Mouse (Mus musculus) heart, embryonic 11.5 days (tissue): ENCODE results near the gene Gm5737. TPM values are rescaled to one million over a fixed set of nuclear protein-coding genes. Genes with fewer than 3 reads are reported as not detected.

Experiments used
- ATAC-seq: fragments of 200-750 bp; cut with Nextera tagmentation; replicated peaks from 2 replicates; pipeline ENCODE4 v1.8.0; 2017; ENCODE audit warnings: moderate library complexity; ENCODE audit not compliant: insufficient number of reproducible peaks, low FRiP score, low TSS enrichment
- H3K27ac ChIP-seq: fragments of 300-500 bp; sonication (generic); 2 replicates; pipeline ENCODE4 v1.5.1; 2014; ENCODE audit warnings: mild to moderate bottlenecking, low read depth, low read length
- H3K27me3 ChIP-seq: fragments of 300-500 bp; sonication (generic); 2 replicates; pipeline ENCODE4 v1.6.1; 2014; ENCODE audit warnings: mild to moderate bottlenecking, low read length, mixed read lengths; ENCODE audit not compliant: control insufficient read depth, insufficient read depth
- H3K36me3 ChIP-seq: fragments of 300-500 bp; sonication (generic); 2 replicates; pipeline ENCODE4 v1.6.1; 2014; ENCODE audit warnings: mild to moderate bottlenecking, low read length, moderate library complexity, mixed read lengths; ENCODE audit not compliant: control insufficient read depth, insufficient read depth
- H3K4me1 ChIP-seq: fragments of 300-500 bp; sonication (generic); 2 replicates; pipeline ENCODE4 v1.6.1; 2014; ENCODE audit warnings: low read length; ENCODE audit not compliant: control insufficient read depth, insufficient read depth
- H3K4me2 ChIP-seq: fragments of 300-500 bp; sonication (generic); 2 replicates; pipeline ENCODE4 v1.6.1; 2014; ENCODE audit warnings: mild to moderate bottlenecking, moderate library complexity
- H3K4me3 ChIP-seq: fragments of 300-500 bp; sonication (generic); 2 replicates; pipeline ENCODE4 v1.5.1; 2014; ENCODE audit warnings: low read depth, low read length
- H3K9ac ChIP-seq: fragments of 300-500 bp; sonication (generic); 2 replicates; pipeline ENCODE4 v1.6.1; 2014; ENCODE audit warnings: mild to moderate bottlenecking, low read depth, low read length, moderate library complexity
- H3K9me3 ChIP-seq: fragments of 300-500 bp; sonication (generic); replicated peaks from 2 replicates; pipeline ENCODE4 v1.6.1; 2016; ENCODE audit warnings: low read length; ENCODE audit not compliant: control insufficient read depth
- WGBS: fragments of 180-500 bp; shearing (Covaris S2); extraction: QIAGEN DNeasy Blood & Tissue Kit; methylation state at CpG from one replicate; pipeline ENCODE4 v1.1.7; 2014; ENCODE audit not compliant: insufficient replicate concordance; 5-methylcytosine and 5-hydroxymethylcytosine counted together
- polyA plus RNA-seq: library from polyadenylated mRNA; unstranded; fragments of >200 nt; fragmentation: Nextera tagmentation; extraction: Ambion mirVana; gene quantifications from 2 replicates; pipeline ENCODE4 v1.2.1, GENCODE M21; 2014

Gm5737 gene
- polyA plus RNA-seq, 1 experiment from 2014 or later, result not detected

DNA sequence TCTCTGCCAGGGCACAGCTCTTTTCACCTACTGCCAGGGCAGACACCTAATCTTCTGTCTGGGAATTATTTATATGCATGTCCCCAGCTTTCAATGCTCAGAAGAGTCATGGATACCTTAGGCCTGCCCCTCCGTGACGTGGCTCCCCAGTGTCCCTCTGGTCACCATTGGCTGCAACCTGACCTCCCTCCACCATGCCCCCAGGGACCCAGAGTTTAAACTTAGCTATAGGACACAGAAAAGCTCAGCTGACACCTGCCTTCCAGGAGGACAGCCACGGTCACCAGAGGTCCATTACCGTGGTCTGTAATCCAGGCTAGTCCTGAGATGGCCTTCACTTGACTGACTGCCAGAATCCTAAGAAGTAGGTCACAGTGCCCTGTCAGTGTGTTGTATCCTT lies 7.2 kb downstream of the Gm5737 start:
- Histone ChIP-seq H3K4me1 (no peaks in the 10 kb centered on the region), H3K9me3 (no peaks in the 10 kb centered on the region), H3K4me3 (no peak overlapping the region), H3K27ac (no peak overlapping the region), H3K36me3 (no peaks in the 10 kb centered on the region), H3K4me2 (no peak overlapping the region), H3K9ac (no peak overlapping the region), H3K27me3 (no peaks in the 10 kb centered on the region)
- ATAC-seq, result no peak
- 76% methylated on average over 4 of the region's 4 CpGs for WGBS

- 0 out of 2 replicates have a peak, but pooled peaks cover 2% of the 10 kb centered on the region for H3K27me3 ChIP-seq
- 26% methylated on average over 5 of the region's 5 CpGs for WGBS
These were observed 11.1 kb downstream of the Gm5737 start for GRCm38 (mm10) chr7:120823248-120823647.

DNA sequence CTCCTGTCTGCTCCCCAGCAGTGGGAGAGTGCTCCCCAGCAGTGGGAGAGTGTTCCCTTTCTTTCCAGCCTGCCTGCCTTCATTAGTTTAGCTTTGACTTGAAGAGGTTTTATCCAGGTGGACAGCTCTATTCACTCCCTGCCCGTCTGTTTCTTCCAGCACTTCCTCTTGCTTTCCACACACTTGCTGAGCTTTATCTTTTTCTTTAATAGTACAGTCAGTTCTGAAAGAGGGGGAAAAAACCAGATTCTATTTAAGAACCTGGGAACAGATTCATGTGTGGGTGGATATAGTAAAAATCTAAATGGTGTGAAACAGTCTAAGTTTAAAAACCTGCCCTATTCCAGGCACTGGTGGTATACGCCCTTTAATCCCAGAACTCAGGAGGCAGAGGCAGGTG lies 12.9 kb downstream of the Gm5737 start:
- H3K27me3 ChIP-seq, result 0 out of 2 replicates have a peak, but pooled peaks cover 2% of the 10 kb centered on the region
- no peak overlapping the region for H3K27ac ChIP-seq
- no peaks in the 10 kb centered on the region for H3K4me1 ChIP-seq
- no peak for ATAC-seq
- WGBS, result 67% methylated on average over 2 of the region's 2 CpGs
- no peak overlapping the region for H3K9ac ChIP-seq
- no peak overlapping the region for H3K4me2 ChIP-seq
- no peak overlapping the region for H3K4me3 ChIP-seq
- no peaks in the 10 kb centered on the region for H3K9me3 ChIP-seq
- no peaks in the 10 kb centered on the region for H3K36me3 ChIP-seq

More at GRCm38 (mm10) chr7:120823248-120823647, 11.1 kb downstream of the Gm5737 start:
- Histone ChIP-seq H3K4me1 (no peaks in the 10 kb centered on the region), H3K36me3 (no peaks in the 10 kb centered on the region), H3K4me3 (no peak overlapping the region), H3K9me3 (no peaks in the 10 kb centered on the region), H3K27ac (no peak overlapping the region), H3K4me2 (no peak overlapping the region), H3K9ac (no peak overlapping the region)
- no peak for ATAC-seq

- no peak overlapping the region for H3K4me2 ChIP-seq
- H3K27me3 ChIP-seq, result 0 out of 2 replicates have a peak, but pooled peaks cover 2% of the 10 kb centered on the region
- no peak overlapping the region for H3K9ac ChIP-seq
- H3K9me3 ChIP-seq, result no peaks in the 10 kb centered on the region
- H3K36me3 ChIP-seq, result no peaks in the 10 kb centered on the region
- no peak overlapping the region for H3K4me3 ChIP-seq
- WGBS, result 22% methylated on average over 3 of the region's 3 CpGs
- no peak overlapping the region for H3K27ac ChIP-seq
- ATAC-seq, result no peak
- no peaks in the 10 kb centered on the region for H3K4me1 ChIP-seq
These were observed 14.2 kb downstream of the Gm5737 start for GRCm38 (mm10) chr7:120826408-120826807.

- H3K27me3 ChIP-seq, result 0 out of 2 replicates have a peak, but pooled peaks cover 2% of the 10 kb centered on the region
These were observed 18.5 kb downstream of the Gm5737 start for GRCm38 (mm10) chr7:120830431-120831381.

GRCm38 (mm10) chr7:120834426-120834825 lies 22.3 kb downstream of the Gm5737 start:
- Histone ChIP-seq H3K4me2 (peak overlapping the region; percentile 62), H3K9me3 (no peaks in the 10 kb centered on the region), H3K27ac (peak overlapping the region; percentile 29; the same call in 1 of the 2 replicates), H3K4me1 (no peaks in the 10 kb centered on the region), H3K4me3 (peak overlapping the region; percentile 65), H3K36me3 (no peaks in the 10 kb centered on the region), H3K27me3 (no peaks in the 10 kb centered on the region), H3K9ac (peak overlapping the region; percentile 66; the same call in 1 of the 2 replicates)
- ATAC-seq, result no peak
- 47% methylated on average over 6 of the region's 6 CpGs for WGBS

More at GRCm38 (mm10) chr7:120830431-120831381, 18.5 kb downstream of the Gm5737 start:
- WGBS, result under 1% methylated on average over 46 of the region's 46 CpGs
- Histone ChIP-seq H3K36me3 (no peaks in the 10 kb centered on the region), H3K4me1 (no peaks in the 10 kb centered on the region), H3K4me3 (peak overlapping the region; percentile 61), H3K27ac (peak overlapping the region; percentile 65), H3K9ac (peak overlapping the region; percentile 70), H3K4me2 (peak overlapping the region; percentile 95), H3K9me3 (no peaks in the 10 kb centered on the region)
- ATAC-seq, result peak; percentile 39

- H3K27me3 ChIP-seq, result no peaks in the 10 kb centered on the region
- no peaks in the 10 kb centered on the region for H3K36me3 ChIP-seq
- peak overlapping the region; percentile 65 for H3K4me3 ChIP-seq
- H3K27ac ChIP-seq, result peak overlapping the region; percentile 29; the same call in 1 of the 2 replicates
- peak overlapping the region; percentile 66 for H3K9ac ChIP-seq
- ATAC-seq, result peak; percentile 76
- no peaks in the 10 kb centered on the region for H3K9me3 ChIP-seq
- H3K4me2 ChIP-seq, result peak overlapping the region; percentile 62
- 18% methylated on average over 14 of the region's 14 CpGs for WGBS
- H3K4me1 ChIP-seq, result no peaks in the 10 kb centered on the region
These were observed 22.8 kb downstream of the Gm5737 start for GRCm38 (mm10) chr7:120834863-120835372.

DNA sequence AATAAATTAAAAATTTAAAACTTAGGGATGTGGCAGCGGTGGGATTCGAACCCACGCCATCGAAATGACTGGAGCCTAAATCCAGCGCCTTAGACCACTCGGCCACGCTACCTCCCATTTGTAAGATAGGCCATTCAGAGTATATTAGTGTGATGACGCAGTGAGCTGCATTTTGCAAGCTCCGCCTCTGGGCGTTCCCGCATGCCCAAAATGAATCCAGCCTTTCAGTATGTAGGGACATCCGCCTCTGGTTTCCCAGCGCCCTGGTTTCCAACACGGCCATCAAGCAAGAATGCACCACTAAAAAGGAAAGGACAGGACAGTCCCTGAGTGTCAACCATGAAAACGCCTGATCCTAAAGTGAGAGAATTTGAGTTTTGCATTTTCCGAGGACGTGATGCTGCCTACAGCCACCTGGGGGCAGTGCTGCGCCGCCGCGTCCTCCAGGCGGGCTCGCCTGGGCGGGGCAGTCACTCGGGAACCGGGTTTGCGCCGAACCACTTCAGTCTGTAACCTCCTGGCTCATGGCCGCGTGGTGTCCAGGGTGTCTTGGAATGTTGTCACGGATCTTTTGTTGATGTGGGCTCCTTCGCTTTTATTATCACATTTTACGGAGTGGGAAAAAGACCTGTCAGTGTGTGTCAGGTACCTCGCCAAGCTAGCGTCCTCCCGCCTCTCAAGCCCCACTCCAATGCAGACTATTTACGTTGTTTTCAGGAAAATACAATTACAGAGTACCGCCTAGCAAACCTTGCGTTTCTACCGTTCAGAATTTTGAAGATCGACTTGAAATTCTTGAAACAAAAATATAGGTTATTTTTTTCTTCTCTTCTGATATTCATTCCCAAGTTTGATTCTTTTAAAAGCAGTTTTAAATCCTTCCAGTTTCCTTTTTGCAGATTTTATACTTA lies 23.5 kb downstream of the Gm5737 start:
- WGBS, result 2% methylated on average over 41 of the region's 41 CpGs
- Histone ChIP-seq H3K27ac (peak overlapping the region; percentile 54), H3K9me3 (no peaks in the 10 kb centered on the region), H3K4me3 (peak overlapping the region; percentile 65), H3K27me3 (no peaks in the 10 kb centered on the region), H3K4me1 (no peaks in the 10 kb centered on the region), H3K4me2 (peak overlapping the region; percentile 66), H3K36me3 (no peaks in the 10 kb centered on the region), H3K9ac (peak overlapping the region; percentile 56)
- ATAC-seq, result peak; percentile 89
